Mouse (Mus musculus): ENCODE data around the gene Vav1. TPM values are rescaled to one million over a fixed set of nuclear protein-coding genes. Genes with fewer than 3 reads are reported as not detected.

Vav1 gene
- polyA plus RNA-seq, 1 experiment = 112 TPM

- peak; percentile 36; the same call in 1 of the 2 replicates for TF ChIP-seq CTCF (IDR thresholded peaks at IDR 0.05; ENCODE audit: control insufficient read depth, insufficient read depth, low read length)
- TF ChIP-seq POLR2A (IDR thresholded peaks at IDR 0.05; ENCODE audit: borderline replicate concordance, control insufficient read depth, low read depth, low read length) = peak; percentile 40; the same call in 1 of the 2 replicates
- WGBS = under 1% methylated on average over 52 of the region's 52 CpGs
- Histone ChIP-seq H3K27ac (ENCODE audit: control insufficient read depth, insufficient read depth, low read depth, low read length, poor library complexity) (peak within 1 kb of the TSS; percentile 61), H3K4me3 (replicated peaks; ENCODE audit: control insufficient read depth, low read depth, low read length) (peak within 1 kb of the TSS; percentile 83), H3K4me1 (ENCODE audit: control insufficient read depth, insufficient read depth, low read length) (peaks cover 5% of the 10 kb centered on the region; the same call in 1 of the 2 replicates)
Measured at GRCm38 (mm10) chr17:57249186-57250181, 29.4 kb upstream of the Vav1 start, which contains the start of gene Trip10. Gene Trip10 (plus strand): TSS chr17:57249455.

GRCm38 (mm10) chr17:57250461-57251160, 28.3 kb upstream of the Vav1 start:
- Histone ChIP-seq H3K27ac (ENCODE audit: control insufficient read depth, insufficient read depth, low read depth, low read length, poor library complexity) (no peak overlapping the region), H3K4me3 (replicated peaks; ENCODE audit: control insufficient read depth, low read depth, low read length) (peak overlapping the region; percentile 15), H3K4me1 (ENCODE audit: control insufficient read depth, insufficient read depth, low read length) (peaks cover 5% of the 10 kb centered on the region; the same call in 1 of the 2 replicates)
- 6% methylated on average over 33 of the region's 33 CpGs for WGBS
- TF ChIP-seq POLR2A (IDR thresholded peaks at IDR 0.05; ENCODE audit: borderline replicate concordance, control insufficient read depth, low read depth, low read length) (no peak), CTCF (IDR thresholded peaks at IDR 0.05; ENCODE audit: control insufficient read depth, insufficient read depth, low read length) (no peak)

- Histone ChIP-seq H3K4me3 (replicated peaks; ENCODE audit: control insufficient read depth, low read depth, low read length) (no peak overlapping the region), H3K27ac (ENCODE audit: control insufficient read depth, insufficient read depth, low read depth, low read length, poor library complexity) (no peak overlapping the region), H3K4me1 (ENCODE audit: control insufficient read depth, insufficient read depth, low read length) (peaks cover 3% of the 10 kb centered on the region; the same call in 1 of the 2 replicates)
- TF ChIP-seq CTCF (IDR thresholded peaks at IDR 0.05; ENCODE audit: control insufficient read depth, insufficient read depth, low read length) (no peak), POLR2A (IDR thresholded peaks at IDR 0.05; ENCODE audit: borderline replicate concordance, control insufficient read depth, low read depth, low read length) (no peak)
- 90% methylated on average over 3 of the region's 3 CpGs for WGBS
Measured at GRCm38 (mm10) chr17:57251431-57251830, 27.5 kb upstream of the Vav1 start.

- H3K4me1 ChIP-seq (ENCODE audit: control insufficient read depth, insufficient read depth, low read length) = peaks cover 3% of the 10 kb centered on the region; the same call in 1 of the 2 replicates
- no peak overlapping the region for H3K4me3 ChIP-seq (replicated peaks; ENCODE audit: control insufficient read depth, low read depth, low read length)
- 88% methylated on average over 6 of the region's 6 CpGs for WGBS
- TF ChIP-seq CTCF (IDR thresholded peaks at IDR 0.05; ENCODE audit: control insufficient read depth, insufficient read depth, low read length) (no peak), POLR2A (IDR thresholded peaks at IDR 0.05; ENCODE audit: borderline replicate concordance, control insufficient read depth, low read depth, low read length) (no peak)
- no peak overlapping the region for H3K27ac ChIP-seq (ENCODE audit: control insufficient read depth, insufficient read depth, low read depth, low read length, poor library complexity)
Measured at GRCm38 (mm10) chr17:57253306-57253705, 25.6 kb upstream of the Vav1 start.

- TF ChIP-seq CTCF (IDR thresholded peaks at IDR 0.05; ENCODE audit: control insufficient read depth, insufficient read depth, low read length) = no peak
- no peak for TF ChIP-seq POLR2A (IDR thresholded peaks at IDR 0.05; ENCODE audit: borderline replicate concordance, control insufficient read depth, low read depth, low read length)
- H3K4me3 ChIP-seq (replicated peaks; ENCODE audit: control insufficient read depth, low read depth, low read length) = no peak overlapping the region
- WGBS = 91% methylated on average over 14 of the region's 14 CpGs
Measured at GRCm38 (mm10) chr17:57255354-57255753, 23.5 kb upstream of the Vav1 start.

GRCm38 (mm10) chr17:57256921-57257485, 21.9 kb upstream of the Vav1 start:
- H3K27ac ChIP-seq (ENCODE audit: control insufficient read depth, insufficient read depth, low read depth, low read length, poor library complexity) = no peak overlapping the region
- no peaks in the 10 kb centered on the region for H3K4me1 ChIP-seq (ENCODE audit: control insufficient read depth, insufficient read depth, low read length)
- TF ChIP-seq POLR2A (IDR thresholded peaks at IDR 0.05; ENCODE audit: borderline replicate concordance, control insufficient read depth, low read depth, low read length) (no peak), CTCF (IDR thresholded peaks at IDR 0.05; ENCODE audit: control insufficient read depth, insufficient read depth, low read length) (no peak)
- no peak overlapping the region for H3K4me3 ChIP-seq (replicated peaks; ENCODE audit: control insufficient read depth, low read depth, low read length)
- WGBS = 90% methylated on average over 22 of the region's 22 CpGs

More at GRCm38 (mm10) chr17:57255354-57255753, 23.5 kb upstream of the Vav1 start:
- Histone ChIP-seq H3K4me1 (ENCODE audit: control insufficient read depth, insufficient read depth, low read length) (no peaks in the 10 kb centered on the region), H3K27ac (ENCODE audit: control insufficient read depth, insufficient read depth, low read depth, low read length, poor library complexity) (no peak overlapping the region)

GRCm38 (mm10) chr17:57258191-57258590, 20.7 kb upstream of the Vav1 start:
- no peak overlapping the region for H3K4me3 ChIP-seq (replicated peaks; ENCODE audit: control insufficient read depth, low read depth, low read length)
- no peaks in the 10 kb centered on the region for H3K4me1 ChIP-seq (ENCODE audit: control insufficient read depth, insufficient read depth, low read length)
- WGBS = 83% methylated on average over 3 of the region's 3 CpGs
- no peak overlapping the region for H3K27ac ChIP-seq (ENCODE audit: control insufficient read depth, insufficient read depth, low read depth, low read length, poor library complexity)
- TF ChIP-seq CTCF (IDR thresholded peaks at IDR 0.05; ENCODE audit: control insufficient read depth, insufficient read depth, low read length) (no peak), POLR2A (IDR thresholded peaks at IDR 0.05; ENCODE audit: borderline replicate concordance, control insufficient read depth, low read depth, low read length) (no peak)
